Mouse (Mus musculus): ENCODE data around the gene Stac3. TPM values are rescaled to one million over a fixed set of nuclear protein-coding genes. Genes with fewer than 3 reads are reported as not detected.

Gene Stac3
- total RNA-seq, 2 experiments from 2014 or later = 1.1 to 1.9 TPM

GRCm38 (mm10) chr10:127509051-127509836 lies 7.8 kb downstream of the Stac3 start:
- DNase-seq (ENCODE audit: low spot score in 2 of 2) = peak; percentile 79 to 87

DNA sequence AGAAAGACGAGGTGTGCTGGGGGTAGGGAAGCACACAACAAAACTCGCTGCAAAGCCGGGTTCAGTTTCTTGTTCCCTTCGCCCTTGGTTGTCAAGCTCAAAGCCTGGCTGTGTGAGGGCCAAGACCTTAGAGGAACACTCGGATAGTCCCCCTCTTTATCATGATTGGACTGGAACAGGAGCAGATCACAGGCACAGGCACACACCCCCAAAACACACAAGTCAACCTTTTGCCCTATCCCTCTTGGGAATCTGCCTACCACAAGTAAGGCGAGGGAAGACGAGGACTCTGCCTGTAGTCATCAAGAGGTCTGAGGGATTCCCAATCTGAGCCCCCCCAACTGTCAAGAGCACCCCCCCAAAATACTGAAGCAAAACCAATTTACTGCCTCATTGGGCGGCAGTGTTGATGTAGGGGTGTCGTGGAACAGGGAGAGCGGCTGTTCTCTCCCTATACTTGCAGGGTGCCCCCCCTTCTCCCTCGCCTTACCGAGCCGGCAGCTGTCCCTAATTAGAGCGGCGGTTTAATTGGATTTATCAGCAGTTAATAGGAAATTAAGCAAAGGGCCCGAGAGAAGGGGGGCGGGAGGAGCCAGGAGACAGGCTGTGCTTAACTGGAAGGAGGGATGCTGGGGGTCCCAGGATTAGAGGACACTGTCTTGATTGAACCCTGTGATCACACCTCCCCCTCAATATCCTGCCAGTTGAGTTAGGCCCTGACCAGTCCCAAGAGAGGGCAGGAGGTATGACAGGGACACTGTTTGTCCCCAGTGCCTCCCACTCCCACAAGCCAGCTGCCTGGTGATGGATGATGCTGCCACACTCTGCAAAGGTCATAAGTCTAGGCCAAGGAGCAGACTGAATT lies 8.6 kb downstream of the Stac3 start:
- DNase-seq (ENCODE audit: low spot score in 2 of 2) = no peak

GRCm38 (mm10) chr10:127510895-127511617 lies 9.6 kb downstream of the Stac3 start:
- no peak for DNase-seq (ENCODE audit: low spot score in 2 of 2)

DNA sequence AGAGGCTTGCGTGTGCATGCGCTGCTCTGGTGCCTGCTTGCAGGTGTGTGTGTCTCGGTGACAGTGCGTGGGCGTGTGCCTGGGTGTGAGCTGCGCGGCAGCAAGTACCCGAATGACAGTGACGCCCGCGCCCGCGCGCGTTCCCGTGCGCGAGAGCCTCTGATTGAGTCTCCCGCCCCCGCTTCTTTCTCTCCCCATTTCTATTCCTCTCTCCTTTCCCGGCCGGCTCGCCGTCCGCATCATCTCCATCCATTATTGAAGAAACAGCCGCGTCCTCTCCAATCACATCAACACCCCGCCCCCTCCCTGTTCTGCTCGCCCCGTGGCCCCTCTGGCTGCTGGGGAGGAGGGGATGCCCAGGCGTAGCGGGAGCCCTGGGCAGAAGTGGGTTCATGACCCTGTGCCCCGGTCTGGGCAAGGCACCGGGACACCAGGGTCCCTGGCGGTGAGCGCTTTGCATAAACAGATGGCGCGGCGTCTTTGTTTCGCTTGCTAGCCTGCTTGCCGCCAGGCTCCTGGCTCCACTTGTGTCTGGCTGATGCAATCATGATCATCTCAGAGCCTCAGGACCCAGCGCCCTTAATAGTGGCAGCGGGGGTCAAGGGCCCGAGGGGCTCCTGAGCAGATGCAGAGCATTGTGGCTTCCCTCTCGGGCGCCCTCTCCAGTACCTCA lies 10.3 kb downstream of the Stac3 start:
- DNase-seq (ENCODE audit: low spot score in 2 of 2) = no peak

DNA sequence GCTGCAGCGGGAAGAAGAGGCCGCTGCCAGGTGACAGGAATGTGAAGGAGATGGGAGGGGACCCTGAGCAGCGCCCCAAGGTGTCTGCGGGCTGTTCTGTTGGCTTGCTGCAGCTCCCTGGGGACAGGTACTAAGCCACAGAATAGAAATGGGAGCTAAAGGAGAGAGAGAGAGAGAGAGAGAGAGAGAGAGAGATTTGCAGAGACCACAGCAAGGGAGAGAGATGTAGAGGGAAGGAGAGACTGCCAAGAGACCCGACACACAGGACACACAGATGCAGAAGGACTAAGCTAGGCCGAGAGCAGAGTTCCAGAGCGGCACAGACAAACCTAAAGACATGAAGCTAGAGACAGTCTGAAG lies 10.8 kb downstream of the Stac3 start:
- DNase-seq (ENCODE audit: low spot score in 2 of 2) = no peak

GRCm38 (mm10) chr10:127512813-127513212 lies 11.3 kb downstream of the Stac3 start:
- peak; percentile 95 to 97 for DNase-seq (ENCODE audit: low spot score in 2 of 2)

DNA sequence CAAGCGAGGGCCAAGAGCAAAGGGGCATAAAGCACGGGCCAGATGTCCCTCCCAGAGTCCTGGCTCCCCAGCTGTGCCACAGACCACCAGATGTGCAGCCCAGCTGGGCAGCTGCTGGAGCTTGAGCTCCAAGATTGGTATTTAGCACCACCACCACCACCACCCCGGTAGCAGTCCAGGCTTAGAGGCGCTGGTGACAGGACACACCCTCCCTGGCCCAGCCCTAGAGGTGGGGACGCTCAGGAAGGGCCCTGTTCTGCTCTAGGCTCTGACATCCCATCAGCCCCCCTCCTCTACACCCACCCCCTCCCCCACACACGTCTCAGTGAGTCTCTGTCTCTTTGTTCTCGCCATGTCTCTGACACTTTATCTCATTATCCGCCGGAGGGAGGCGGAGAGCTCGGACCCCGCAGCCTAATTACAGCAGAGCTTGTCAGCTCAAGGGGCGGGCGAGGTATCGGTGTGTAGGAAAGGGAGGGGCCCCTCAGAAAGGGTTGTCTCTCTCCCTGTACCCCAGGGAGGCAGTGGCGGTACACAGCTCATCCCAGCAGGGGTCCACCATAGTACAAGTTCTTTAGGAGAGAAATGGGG lies 12.1 kb downstream of the Stac3 start:
- no peak for DNase-seq (ENCODE audit: low spot score in 2 of 2)

DNA sequence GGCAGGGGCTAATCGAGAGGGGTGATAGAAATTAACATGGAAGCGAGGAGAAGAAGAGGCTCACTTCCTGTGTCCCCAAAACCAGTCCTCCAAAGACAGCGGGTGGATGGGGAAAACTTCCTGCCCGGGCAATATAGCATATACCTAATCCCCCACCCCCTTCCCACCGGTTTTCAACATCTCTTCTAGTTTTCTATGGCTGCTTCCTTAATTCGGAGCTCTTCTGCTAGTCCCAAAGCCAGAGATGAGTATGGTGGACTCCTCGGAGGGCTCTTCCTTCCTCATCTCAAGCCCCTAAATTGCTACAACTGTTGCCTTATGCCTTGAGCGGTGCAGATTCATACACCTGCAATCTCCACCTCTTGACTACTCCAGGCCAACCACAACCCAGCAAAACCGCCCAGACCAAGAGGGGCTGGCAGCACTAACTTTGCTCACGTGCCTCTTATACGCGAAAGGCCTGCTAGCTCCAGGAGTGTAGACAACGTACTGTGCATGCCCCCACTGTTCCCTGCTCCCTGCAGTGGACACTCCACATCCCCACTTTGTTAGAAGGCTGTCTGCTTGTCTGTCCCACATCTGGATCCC lies 12.7 kb downstream of the Stac3 start:
- DNase-seq (ENCODE audit: low spot score in 2 of 2) = no peak

- DNase-seq (ENCODE audit: low spot score in 2 of 2) = no peak
Measured at GRCm38 (mm10) chr10:127514764-127515163, 13.3 kb downstream of the Stac3 start, which contains the start of gene Ndufa4l2. TSS of gene Ndufa4l2 (plus strand) at chr10:127514967.

- DNase-seq (ENCODE audit: low spot score in 2 of 2) = no peak
Measured at GRCm38 (mm10) chr10:127515271-127515982, 13.9 kb downstream of the Stac3 start.

GRCm38 (mm10) chr10:127515983-127516459 lies 14.5 kb downstream of the Stac3 start:
- no peak for DNase-seq (ENCODE audit: low spot score in 2 of 2)

DNA sequence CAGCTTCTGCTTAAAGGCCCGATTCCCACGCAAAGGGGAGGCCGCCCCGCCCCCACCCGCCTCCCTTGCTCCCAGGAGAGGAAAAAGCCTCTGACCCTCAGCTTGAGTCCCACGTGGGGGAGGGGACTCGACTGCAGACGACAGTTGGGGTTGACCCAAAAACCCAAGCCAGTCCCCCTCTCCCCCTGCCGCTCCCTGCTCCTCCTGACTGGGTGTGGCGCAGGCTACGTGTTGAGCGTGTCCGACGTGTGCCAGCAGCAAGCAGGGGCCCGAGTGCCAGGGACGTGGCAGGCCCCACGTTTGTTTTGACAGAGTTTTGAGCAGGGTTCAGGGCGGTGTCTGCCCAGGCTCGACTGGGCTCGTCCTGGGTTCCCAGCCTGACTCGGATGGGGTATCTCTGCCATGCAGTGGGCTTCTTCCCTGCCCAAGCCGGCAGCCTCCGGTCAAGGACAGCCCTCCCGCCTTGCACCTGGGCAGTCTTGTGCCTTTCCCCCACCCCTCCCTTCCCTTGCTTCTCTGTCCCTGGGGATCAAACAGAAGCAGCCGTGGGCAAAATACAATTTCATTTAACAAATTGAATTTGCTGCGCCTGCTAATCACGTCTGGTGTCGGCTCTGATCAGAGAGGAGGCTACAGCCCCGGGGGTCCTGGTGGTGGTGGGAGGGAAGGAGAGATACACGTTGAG lies 15.2 kb downstream of the Stac3 start:
- no peak for DNase-seq (ENCODE audit: low spot score in 2 of 2)

DNA sequence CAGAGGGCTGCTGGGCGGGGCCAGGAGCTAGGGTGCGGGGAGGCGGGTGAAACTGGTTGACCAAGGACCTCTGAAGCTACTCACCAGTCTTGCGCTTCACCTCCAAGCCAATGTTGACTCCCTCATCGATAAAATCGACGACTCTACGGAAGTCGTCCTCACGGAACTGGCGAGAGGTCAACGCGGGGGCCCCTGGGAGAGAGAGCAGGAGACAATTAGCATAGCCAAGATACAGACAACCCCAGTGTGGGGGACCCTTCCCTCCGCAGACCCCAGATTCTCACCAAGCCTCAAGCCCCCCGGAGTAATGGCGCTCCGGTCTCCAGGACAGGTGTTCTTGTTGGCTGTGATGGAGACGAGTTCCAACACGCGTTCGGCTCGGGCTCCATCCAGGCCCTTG lies 16.5 kb downstream of the Stac3 start:
- no peak for DNase-seq (ENCODE audit: low spot score in 2 of 2)

- DNase-seq (ENCODE audit: low spot score in 2 of 2) = no peak
Measured at GRCm38 (mm10) chr10:127519041-127519701, 17.7 kb downstream of the Stac3 start.

DNA sequence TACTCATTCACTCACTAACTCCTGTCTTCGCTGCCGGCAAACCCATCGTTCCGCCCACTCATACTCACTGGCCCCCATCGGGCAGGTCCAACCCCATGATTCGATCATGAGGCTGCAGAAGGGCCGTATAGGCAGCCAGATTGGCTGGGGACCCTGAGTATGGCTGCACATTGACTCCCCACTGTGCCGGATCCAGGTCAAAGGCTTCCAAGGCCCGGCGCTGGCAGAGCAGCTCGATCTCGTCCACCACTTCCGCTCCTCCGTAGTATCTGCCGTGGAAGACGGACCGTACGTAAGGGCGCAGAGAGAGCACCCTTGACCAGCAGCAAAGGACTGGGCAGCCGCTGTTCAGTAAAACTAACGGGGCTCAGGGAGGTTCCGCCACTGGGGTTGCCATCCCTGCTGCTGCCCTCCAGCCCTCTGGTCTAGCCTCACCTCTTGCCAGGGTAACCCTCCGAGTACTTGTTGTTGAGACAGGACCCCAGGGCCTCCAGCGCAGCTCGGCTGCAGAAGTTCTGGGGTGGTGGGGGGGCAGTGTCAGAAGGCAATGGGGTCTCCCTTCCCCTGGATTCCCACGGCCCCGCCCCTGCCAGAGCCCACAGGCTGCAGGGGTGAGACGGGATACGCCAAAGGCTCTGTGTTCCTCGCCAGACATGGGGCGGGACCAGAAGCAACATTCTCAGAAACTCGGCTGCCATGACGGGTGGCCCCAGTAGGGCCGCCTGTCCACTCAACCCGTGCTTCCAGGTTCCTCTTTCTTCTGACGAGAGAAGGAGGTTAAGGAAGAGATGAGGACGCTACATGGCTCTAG lies 18.6 kb downstream of the Stac3 start:
- DNase-seq (ENCODE audit: low spot score in 2 of 2) = no peak

GRCm38 (mm10) chr10:127520714-127521357 lies 19.4 kb downstream of the Stac3 start:
- DNase-seq (ENCODE audit: low spot score in 2 of 2) = no peak

GRCm38 (mm10) chr10:127521611-127522080 lies 20.2 kb downstream of the Stac3 start:
- DNase-seq (ENCODE audit: low spot score in 2 of 2) = no peak
